Mouse (Mus musculus): ENCODE measurements around the gene Rps18. TPM values are rescaled to one million over a fixed set of nuclear protein-coding genes. Genes with fewer than 3 reads are reported as not detected.

Rps18 gene
- polyA plus RNA-seq, 1 experiment from 2014 or later: 2,437 TPM

DNA sequence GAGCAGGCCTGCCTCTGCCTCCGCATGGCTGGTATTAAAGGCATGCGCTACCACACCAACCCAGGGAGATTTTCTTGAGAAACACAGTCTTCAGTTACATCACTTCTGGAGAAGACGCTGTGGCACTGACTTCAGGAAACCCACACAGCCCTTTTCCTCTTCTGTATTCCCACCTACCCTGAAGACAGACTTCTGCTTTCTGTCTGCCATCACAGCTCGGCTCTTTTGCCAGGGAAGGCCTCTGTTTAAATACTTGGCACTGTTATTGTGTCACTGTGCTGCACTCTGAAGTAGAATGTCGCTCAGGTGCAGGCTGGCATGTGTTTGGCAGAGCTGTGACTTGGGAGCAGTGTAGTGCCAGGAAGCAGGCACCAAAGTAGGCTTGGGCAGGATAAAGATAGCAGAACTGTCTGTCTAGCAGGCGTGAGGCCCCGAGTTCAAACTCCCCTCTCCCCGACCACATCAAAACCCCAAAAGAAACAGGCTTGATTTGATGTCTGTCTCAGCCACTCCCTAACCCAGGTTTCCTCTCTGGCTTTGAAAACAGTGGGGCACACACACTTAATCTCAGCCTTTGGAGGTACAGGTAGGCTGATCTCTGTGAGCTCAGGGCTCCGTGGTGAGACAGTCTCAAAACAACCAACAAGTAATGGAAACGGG is 8.2 kb downstream of the Rps18 start:
- Histone ChIP-seq H3K36me3 (ENCODE audit: control insufficient read depth, insufficient read depth, low read length) (peaks cover 69% of the 10 kb centered on the region), H3K4me1 (replicated peaks; ENCODE audit: control insufficient read depth, insufficient read depth, low read length) (peaks cover 20% of the 10 kb centered on the region), H3K4me3 (ENCODE audit: low read depth, low read length) (no peak overlapping the region), H3K4me2 (ENCODE audit: low read length) (no peak overlapping the region), H3K9ac (ENCODE audit: low read length) (no peak overlapping the region), H3K27me3 (replicated peaks; ENCODE audit: control insufficient read depth, insufficient read depth, low read length) (no peaks in the 10 kb centered on the region), H3K27ac (ENCODE audit: low read depth) (no peak overlapping the region), H3K9me3 (ENCODE audit: control insufficient read depth, low read length) (no peaks in the 10 kb centered on the region)
- 89% methylated on average over 10 of the region's 10 CpGs for WGBS
- DNase-seq (ENCODE audit: low spot score): no peak
- ATAC-seq (replicated peaks; ENCODE audit: low FRiP score, low TSS enrichment, low read depth): no peak

DNA sequence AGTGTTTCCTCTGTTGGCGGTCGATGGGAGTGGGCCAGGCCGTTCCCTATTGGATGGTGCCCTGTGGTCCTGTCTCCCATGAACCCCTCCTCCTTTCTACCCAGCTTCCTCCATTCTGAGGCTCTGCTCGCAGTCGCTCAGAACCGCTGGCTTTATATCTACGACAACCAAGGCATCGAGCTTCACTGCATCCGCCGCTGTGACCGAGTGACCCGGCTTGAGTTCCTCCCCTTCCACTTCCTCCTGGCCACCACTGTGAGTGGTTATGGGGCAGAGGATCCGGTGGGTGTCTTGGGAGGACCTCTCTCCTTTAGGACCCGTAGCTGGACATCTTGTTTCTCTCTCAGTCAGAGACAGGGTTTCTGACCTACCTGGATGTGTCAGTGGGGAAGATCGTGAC is 12.3 kb downstream of the Rps18 start:
- DNase-seq (ENCODE audit: low spot score) (no peak), ATAC-seq (replicated peaks; ENCODE audit: low FRiP score, low TSS enrichment, low read depth) (no peak)
- H3K9me3 ChIP-seq (ENCODE audit: control insufficient read depth, low read length): no peaks in the 10 kb centered on the region
- H3K4me3 ChIP-seq (ENCODE audit: low read depth, low read length): no peak overlapping the region
- peaks cover 57% of the 10 kb centered on the region for H3K36me3 ChIP-seq (ENCODE audit: control insufficient read depth, insufficient read depth, low read length)
- H3K4me2 ChIP-seq (ENCODE audit: low read length): no peak overlapping the region
- H3K27me3 ChIP-seq (replicated peaks; ENCODE audit: control insufficient read depth, insufficient read depth, low read length): no peaks in the 10 kb centered on the region
- 94% methylated on average over 15 of the region's 15 CpGs for WGBS
- no peak overlapping the region for H3K9ac ChIP-seq (ENCODE audit: low read length)
- H3K4me1 ChIP-seq (replicated peaks; ENCODE audit: control insufficient read depth, insufficient read depth, low read length): peaks cover 15% of the 10 kb centered on the region
- no peak overlapping the region for H3K27ac ChIP-seq (ENCODE audit: low read depth)

GRCm38 (mm10) chr17:33941381-33941780 is 14.4 kb downstream of the Rps18 start:
- 59% methylated on average over 19 of the region's 19 CpGs for WGBS
- Histone ChIP-seq H3K36me3 (ENCODE audit: control insufficient read depth, insufficient read depth, low read length) (peaks cover 53% of the 10 kb centered on the region), H3K9ac (ENCODE audit: low read length) (peak overlapping the region; percentile 65), H3K27me3 (replicated peaks; ENCODE audit: control insufficient read depth, insufficient read depth, low read length) (no peaks in the 10 kb centered on the region), H3K27ac (ENCODE audit: low read depth) (no peak overlapping the region), H3K4me3 (ENCODE audit: low read depth, low read length) (peak overlapping the region; percentile 76), H3K4me2 (ENCODE audit: low read length) (peak overlapping the region; percentile 96), H3K4me1 (replicated peaks; ENCODE audit: control insufficient read depth, insufficient read depth, low read length) (peaks cover 15% of the 10 kb centered on the region), H3K9me3 (ENCODE audit: control insufficient read depth, low read length) (no peaks in the 10 kb centered on the region)
- DNase-seq (ENCODE audit: low spot score) (no peak), ATAC-seq (replicated peaks; ENCODE audit: low FRiP score, low TSS enrichment, low read depth) (no peak)

DNA sequence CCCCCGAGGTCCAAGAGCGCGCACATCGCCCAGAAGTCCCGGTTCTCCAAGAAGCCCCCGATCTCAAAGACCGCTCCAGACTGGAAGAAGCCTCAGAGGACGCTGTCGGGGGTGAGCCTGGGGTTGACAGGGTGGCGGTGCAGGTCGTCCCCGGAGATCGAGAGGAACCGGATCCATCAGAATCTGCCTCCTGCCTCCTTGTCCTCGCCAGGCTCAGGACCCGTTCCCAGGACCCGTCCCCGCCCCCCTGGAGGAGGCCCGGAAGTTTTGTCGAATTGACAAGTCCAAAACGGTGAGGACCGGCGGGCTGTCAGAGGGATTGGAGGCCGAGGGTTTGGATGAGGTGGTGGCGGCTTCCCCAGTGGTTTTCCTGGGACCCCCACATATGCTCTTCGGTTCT is 14.8 kb downstream of the Rps18 start:
- H3K9me3 ChIP-seq (ENCODE audit: control insufficient read depth, low read length): no peaks in the 10 kb centered on the region
- DNase-seq (ENCODE audit: low spot score) (no peak), ATAC-seq (replicated peaks; ENCODE audit: low FRiP score, low TSS enrichment, low read depth) (no peak)
- peak overlapping the region; percentile 76 for H3K4me3 ChIP-seq (ENCODE audit: low read depth, low read length)
- peak overlapping the region; percentile 65 for H3K9ac ChIP-seq (ENCODE audit: low read length)
- H3K4me1 ChIP-seq (replicated peaks; ENCODE audit: control insufficient read depth, insufficient read depth, low read length): peaks cover 15% of the 10 kb centered on the region
- peaks cover 50% of the 10 kb centered on the region for H3K36me3 ChIP-seq (ENCODE audit: control insufficient read depth, insufficient read depth, low read length)
- H3K27ac ChIP-seq (ENCODE audit: low read depth): no peak overlapping the region
- H3K27me3 ChIP-seq (replicated peaks; ENCODE audit: control insufficient read depth, insufficient read depth, low read length): no peaks in the 10 kb centered on the region
- 3% methylated on average over 26 of the region's 26 CpGs for WGBS
- peak overlapping the region; percentile 96 for H3K4me2 ChIP-seq (ENCODE audit: low read length)

DNA sequence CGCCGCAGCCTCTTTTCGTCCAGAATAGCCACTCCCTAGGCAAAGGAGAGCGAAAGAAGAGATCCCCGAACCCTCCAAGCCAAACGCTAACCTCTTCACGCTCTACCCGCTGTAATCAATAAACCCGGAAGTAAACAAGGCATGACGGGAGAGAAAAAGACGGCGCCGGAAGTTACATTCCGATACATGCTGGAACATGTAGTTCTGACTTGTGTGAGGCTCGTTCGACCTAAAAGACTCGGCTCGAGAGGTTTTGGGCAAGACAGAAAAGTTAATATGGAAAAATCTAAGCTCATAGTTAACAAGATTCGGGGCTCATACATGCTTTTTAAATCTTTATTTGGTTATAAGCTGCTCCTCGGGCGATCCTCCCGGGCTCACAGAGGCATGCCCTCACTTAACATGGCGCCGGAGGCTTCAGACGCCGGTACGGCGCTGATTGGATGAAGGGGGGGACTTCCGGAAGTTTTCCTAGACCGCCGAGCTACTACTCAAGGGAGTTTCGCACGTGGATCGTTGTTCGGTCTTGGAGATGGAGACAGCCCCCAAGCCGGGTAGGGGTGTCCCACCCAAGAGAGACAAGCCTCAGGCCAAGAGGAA is 15.5 kb downstream of the Rps18 start, which contains the start of the genes Pfdn6 and Wdr46:
Pfdn6 (minus strand) TSS at position 138 of the 600 bp plus-strand sequence.
Wdr46 (plus strand) TSS at position 455 of the 600 bp plus-strand sequence.
- Histone ChIP-seq H3K9me3 (ENCODE audit: control insufficient read depth, low read length) (no peaks in the 10 kb centered on the region), H3K4me3 (ENCODE audit: low read depth, low read length) (peak within 1 kb of the TSS; percentile 76), H3K36me3 (ENCODE audit: control insufficient read depth, insufficient read depth, low read length) (peaks cover 51% of the 10 kb centered on the region), H3K4me2 (ENCODE audit: low read length) (peak within 1 kb of the TSS; percentile 96), H3K27ac (ENCODE audit: low read depth) (0 out of 2 replicates have a peak within 1 kb of the TSS, but pooled peaks have one; percentile 9), H3K27me3 (replicated peaks; ENCODE audit: control insufficient read depth, insufficient read depth, low read length) (no peaks in the 10 kb centered on the region), H3K4me1 (replicated peaks; ENCODE audit: control insufficient read depth, insufficient read depth, low read length) (peaks cover 15% of the 10 kb centered on the region), H3K9ac (ENCODE audit: low read length) (peak within 1 kb of the TSS; percentile 65)
- DNase-seq (ENCODE audit: low spot score) (peak; percentile 88), ATAC-seq (replicated peaks; ENCODE audit: low FRiP score, low TSS enrichment, low read depth) (peak; percentile 90)
- under 1% methylated on average over 36 of the region's 36 CpGs for WGBS

- H3K4me1 ChIP-seq (replicated peaks; ENCODE audit: control insufficient read depth, insufficient read depth, low read length): peaks cover 15% of the 10 kb centered on the region
- DNase-seq (ENCODE audit: low spot score): no peak
- H3K27ac ChIP-seq (ENCODE audit: low read depth): no peak overlapping the region
- H3K9ac ChIP-seq (ENCODE audit: low read length): no peak overlapping the region
- H3K36me3 ChIP-seq (ENCODE audit: control insufficient read depth, insufficient read depth, low read length): peaks cover 42% of the 10 kb centered on the region
- no peak for ATAC-seq (replicated peaks; ENCODE audit: low FRiP score, low TSS enrichment, low read depth)
- WGBS: 76% methylated on average over 11 of the region's 11 CpGs
- peak overlapping the region; percentile 76; the same call in 1 of the 2 replicates for H3K4me3 ChIP-seq (ENCODE audit: low read depth, low read length)
- no peaks in the 10 kb centered on the region for H3K9me3 ChIP-seq (ENCODE audit: control insufficient read depth, low read length)
- H3K4me2 ChIP-seq (ENCODE audit: low read length): peak overlapping the region; percentile 96; the same call in 1 of the 2 replicates
- H3K27me3 ChIP-seq (replicated peaks; ENCODE audit: control insufficient read depth, insufficient read depth, low read length): no peaks in the 10 kb centered on the region
Measured at GRCm38 (mm10) chr17:33938783-33939182, 17.0 kb downstream of the Rps18 start.

GRCm38 (mm10) chr17:33936993-33937392 is 18.8 kb downstream of the Rps18 start:
- H3K4me2 ChIP-seq (ENCODE audit: low read length): no peak overlapping the region
- no peaks in the 10 kb centered on the region for H3K27me3 ChIP-seq (replicated peaks; ENCODE audit: control insufficient read depth, insufficient read depth, low read length)
- ATAC-seq (replicated peaks; ENCODE audit: low FRiP score, low TSS enrichment, low read depth): no peak
- peaks cover 43% of the 10 kb centered on the region for H3K36me3 ChIP-seq (ENCODE audit: control insufficient read depth, insufficient read depth, low read length)
- 80% methylated on average over 15 of the region's 15 CpGs for WGBS
- no peak for DNase-seq (ENCODE audit: low spot score)
- H3K9me3 ChIP-seq (ENCODE audit: control insufficient read depth, low read length): no peaks in the 10 kb centered on the region
- H3K9ac ChIP-seq (ENCODE audit: low read length): no peak overlapping the region
- H3K4me3 ChIP-seq (ENCODE audit: low read depth, low read length): no peak overlapping the region
- H3K27ac ChIP-seq (ENCODE audit: low read depth): no peak overlapping the region
- H3K4me1 ChIP-seq (replicated peaks; ENCODE audit: control insufficient read depth, insufficient read depth, low read length): peaks cover 15% of the 10 kb centered on the region

GRCm38 (mm10) chr17:33935422-33936055 is 20.3 kb downstream of the Rps18 start:
- Histone ChIP-seq H3K4me1 (replicated peaks; ENCODE audit: control insufficient read depth, insufficient read depth, low read length) (peaks cover 17% of the 10 kb centered on the region; the same call in 1 of the 2 replicates), H3K4me3 (ENCODE audit: low read depth, low read length) (no peak overlapping the region), H3K9ac (ENCODE audit: low read length) (no peak overlapping the region), H3K27ac (ENCODE audit: low read depth) (no peak overlapping the region), H3K27me3 (replicated peaks; ENCODE audit: control insufficient read depth, insufficient read depth, low read length) (no peaks in the 10 kb centered on the region), H3K9me3 (ENCODE audit: control insufficient read depth, low read length) (no peaks in the 10 kb centered on the region), H3K36me3 (ENCODE audit: control insufficient read depth, insufficient read depth, low read length) (peaks cover 43% of the 10 kb centered on the region), H3K4me2 (ENCODE audit: low read length) (no peak overlapping the region)
- 85% methylated on average over 21 of the region's 21 CpGs for WGBS
- ATAC-seq (replicated peaks; ENCODE audit: low FRiP score, low TSS enrichment, low read depth): no peak
- no peak for DNase-seq (ENCODE audit: low spot score)

Measured in intestine, embryonic 14.5 days (tissue).